Mouse (Mus musculus) hindlimb bud, embryonic 11.5 days (tissue): ENCODE results near the gene Hsd17b14.
A peak's percentile ranks its signal among the peaks of the same experiment; 100 is the strongest.
"Not testable (repeated sequence)": the region's sequence is repeated elsewhere in the genome, so short reads cannot be mapped to it uniquely, and the experiment has no call there.

ENCODE experiments used
- DNase-seq: peaks from one replicate; pipeline ENCODE4 v3.0.0-alpha.2; 2012; ENCODE audit warnings: low read depth, low spot score; ENCODE audit errors: extremely low spot score

Gene Hsd17b14

GRCm38 (mm10) chr7:45554744-45555143 lies at the start of gene Hsd17b14:
Gene Hsd17b14 (plus strand): TSS chr7:45554893.
- DNase-seq: no peak

- DNase-seq: no peak
Observed at GRCm38 (mm10) chr7:45507583-45507982, 47.1 kb upstream of the Hsd17b14 start.

- DNase-seq: no peak
Observed at GRCm38 (mm10) chr7:45508561-45508960, 46.1 kb upstream of the Hsd17b14 start.

GRCm38 (mm10) chr7:45509181-45509882 lies 45.4 kb upstream of the Hsd17b14 start:
- DNase-seq: no peak

- DNase-seq: peak; percentile 89
Observed at GRCm38 (mm10) chr7:45509912-45510787, 44.5 kb upstream of the Hsd17b14 start, which contains the start of gene Nucb1. Gene Nucb1 (minus strand): TSS chr7:45510406.

GRCm38 (mm10) chr7:45514411-45514810 lies 40.3 kb upstream of the Hsd17b14 start:
- DNase-seq: no peak

GRCm38 (mm10) chr7:45515436-45515835 lies 39.3 kb upstream of the Hsd17b14 start:
- DNase-seq: no peak

- DNase-seq: not testable (repeated sequence)
Observed at GRCm38 (mm10) chr7:45516846-45517245, 37.8 kb upstream of the Hsd17b14 start.

- DNase-seq: no peak
Observed at GRCm38 (mm10) chr7:45518618-45519017, 36.1 kb upstream of the Hsd17b14 start.

GRCm38 (mm10) chr7:45519345-45520120 lies 35.2 kb upstream of the Hsd17b14 start:
- no peak for DNase-seq

- DNase-seq: no peak
Observed at GRCm38 (mm10) chr7:45520605-45521004, 34.1 kb upstream of the Hsd17b14 start.

- DNase-seq: peak; percentile 74
Observed at GRCm38 (mm10) chr7:45521728-45522184, 32.9 kb upstream of the Hsd17b14 start.

- DNase-seq: no peak
Observed at GRCm38 (mm10) chr7:45522194-45522752, 32.4 kb upstream of the Hsd17b14 start.

GRCm38 (mm10) chr7:45522957-45523676 lies 31.6 kb upstream of the Hsd17b14 start:
- DNase-seq: no peak

- no peak for DNase-seq
Observed at GRCm38 (mm10) chr7:45523678-45524170, 31.0 kb upstream of the Hsd17b14 start.

- no peak for DNase-seq
Observed at GRCm38 (mm10) chr7:45524841-45525621, 29.7 kb upstream of the Hsd17b14 start.

GRCm38 (mm10) chr7:45525809-45526473 lies 28.8 kb upstream of the Hsd17b14 start, which contains the start of the genes Ppp1r15a and Plekha4:
Gene Ppp1r15a (minus strand): TSS chr7:45526268.
Gene Plekha4 (plus strand): TSS chr7:45526330.
- peak; percentile 96 for DNase-seq

GRCm38 (mm10) chr7:45526474-45527120 lies 28.1 kb upstream of the Hsd17b14 start:
- DNase-seq: no peak
